Mouse (Mus musculus): ENCODE results near the gene Eno1. TPM values are rescaled to one million over a fixed set of nuclear protein-coding genes. Genes with fewer than 3 reads are reported as not detected.
"Not testable (repeated sequence)": the region's sequence is repeated elsewhere in the genome, so short reads cannot be mapped to it uniquely, and the experiment has no call there.

Eno1 gene
- polyA plus RNA-seq, 1 experiment = 636 TPM

- 65% methylated on average over 21 of the region's 21 CpGs for WGBS
- DNase-seq = no peak
- Histone ChIP-seq H3K4me1 (ENCODE audit: control insufficient read depth, insufficient read depth, low read length) (peaks cover 5% of the 10 kb centered on the region; the same call in 1 of the 2 replicates), H3K36me3 (ENCODE audit: control insufficient read depth, insufficient read depth, low read length) (no peaks in the 10 kb centered on the region), H3K27ac (ENCODE audit: insufficient read depth, low read depth, low read length) (no peak overlapping the region), H3K4me3 (ENCODE audit: insufficient read depth, low read depth, low read length) (no peak overlapping the region), H3K27me3 (replicated peaks; ENCODE audit: control insufficient read depth, insufficient read depth, low read length) (no peaks in the 10 kb centered on the region)
- no peak for TF ChIP-seq CTCF (conservative IDR thresholded peaks at IDR 0.05; ENCODE audit: insufficient read depth, insufficient read length, low read depth, low read length)
- no peak for TF ChIP-seq POLR2A (IDR thresholded peaks at IDR 0.05; ENCODE audit: low read depth, low read length)
These were observed 30.2 kb downstream of the Eno1 start for GRCm38 (mm10) chr4:150266655-150267223.

- 84% methylated on average over 33 of the region's 33 CpGs for WGBS
- H3K4me1 ChIP-seq (ENCODE audit: control insufficient read depth, insufficient read depth, low read length) = peaks cover 16% of the 10 kb centered on the region; the same call in 1 of the 2 replicates
- DNase-seq = no peak
- H3K4me3 ChIP-seq (ENCODE audit: insufficient read depth, low read depth, low read length) = no peak overlapping the region
- H3K36me3 ChIP-seq (ENCODE audit: control insufficient read depth, insufficient read depth, low read length) = no peaks in the 10 kb centered on the region
- no peak overlapping the region; the same call in 1 of the 2 replicates for H3K27ac ChIP-seq (ENCODE audit: insufficient read depth, low read depth, low read length)
- H3K27me3 ChIP-seq (replicated peaks; ENCODE audit: control insufficient read depth, insufficient read depth, low read length) = no peaks in the 10 kb centered on the region
- TF ChIP-seq CTCF (conservative IDR thresholded peaks at IDR 0.05; ENCODE audit: insufficient read depth, insufficient read length, low read depth, low read length) (no peak), POLR2A (IDR thresholded peaks at IDR 0.05; ENCODE audit: low read depth, low read length) (no peak)
These were observed 32.4 kb downstream of the Eno1 start for GRCm38 (mm10) chr4:150268674-150269653.

- TF ChIP-seq POLR2A (IDR thresholded peaks at IDR 0.05; ENCODE audit: low read depth, low read length) = no peak
- no peak for TF ChIP-seq CTCF (conservative IDR thresholded peaks at IDR 0.05; ENCODE audit: insufficient read depth, insufficient read length, low read depth, low read length)
- H3K4me3 ChIP-seq (ENCODE audit: insufficient read depth, low read depth, low read length) = peak overlapping the region; percentile 5; the same call in 1 of the 2 replicates
- H3K4me1 ChIP-seq (ENCODE audit: control insufficient read depth, insufficient read depth, low read length) = peaks cover 19% of the 10 kb centered on the region; the same call in 1 of the 2 replicates
- H3K27me3 ChIP-seq (replicated peaks; ENCODE audit: control insufficient read depth, insufficient read depth, low read length) = no peaks in the 10 kb centered on the region
- peak overlapping the region; percentile 45; the same call in 1 of the 2 replicates for H3K27ac ChIP-seq (ENCODE audit: insufficient read depth, low read depth, low read length)
- no peaks in the 10 kb centered on the region for H3K36me3 ChIP-seq (ENCODE audit: control insufficient read depth, insufficient read depth, low read length)
- DNase-seq = no peak
- 23% methylated on average over 7 of the region's 7 CpGs for WGBS
These were observed 33.2 kb downstream of the Eno1 start for GRCm38 (mm10) chr4:150269679-150270078.

- H3K36me3 ChIP-seq (ENCODE audit: control insufficient read depth, insufficient read depth, low read length); DNase-seq; H3K27ac ChIP-seq (ENCODE audit: insufficient read depth, low read depth, low read length); H3K4me3 ChIP-seq (ENCODE audit: insufficient read depth, low read depth, low read length); H3K27me3 ChIP-seq (replicated peaks; ENCODE audit: control insufficient read depth, insufficient read depth, low read length): not testable (repeated sequence)
- H3K4me1 ChIP-seq (ENCODE audit: control insufficient read depth, insufficient read depth, low read length) = peaks cover 19% of the 10 kb centered on the region; the same call in 1 of the 2 replicates
- 64% methylated on average over 4 of the region's 4 CpGs for WGBS
These were observed 34.2 kb downstream of the Eno1 start for GRCm38 (mm10) chr4:150270718-150271117.

- Histone ChIP-seq H3K36me3 (ENCODE audit: control insufficient read depth, insufficient read depth, low read length) (no peaks in the 10 kb centered on the region), H3K4me1 (ENCODE audit: control insufficient read depth, insufficient read depth, low read length) (peaks cover 19% of the 10 kb centered on the region; the same call in 1 of the 2 replicates), H3K4me3 (ENCODE audit: insufficient read depth, low read depth, low read length) (no peak overlapping the region), H3K27me3 (replicated peaks; ENCODE audit: control insufficient read depth, insufficient read depth, low read length) (no peaks in the 10 kb centered on the region), H3K27ac (ENCODE audit: insufficient read depth, low read depth, low read length) (peak overlapping the region; percentile 85)
- TF ChIP-seq CTCF (conservative IDR thresholded peaks at IDR 0.05; ENCODE audit: insufficient read depth, insufficient read length, low read depth, low read length) (no peak), POLR2A (IDR thresholded peaks at IDR 0.05; ENCODE audit: low read depth, low read length) (no peak)
- DNase-seq = peak; percentile 95
- 5% methylated on average over 9 of the region's 9 CpGs for WGBS
These were observed 36.2 kb downstream of the Eno1 start for GRCm38 (mm10) chr4:150272725-150273124.

GRCm38 (mm10) chr4:150275531-150275930, 39.0 kb downstream of the Eno1 start:
- H3K27me3 ChIP-seq (replicated peaks; ENCODE audit: control insufficient read depth, insufficient read depth, low read length) = no peaks in the 10 kb centered on the region
- no peak overlapping the region for H3K27ac ChIP-seq (ENCODE audit: insufficient read depth, low read depth, low read length)
- no peaks in the 10 kb centered on the region for H3K36me3 ChIP-seq (ENCODE audit: control insufficient read depth, insufficient read depth, low read length)
- H3K4me1 ChIP-seq (ENCODE audit: control insufficient read depth, insufficient read depth, low read length) = peaks cover 14% of the 10 kb centered on the region; the same call in 1 of the 2 replicates
- H3K4me3 ChIP-seq (ENCODE audit: insufficient read depth, low read depth, low read length) = no peak overlapping the region
- WGBS = 93% methylated on average over 5 of the region's 5 CpGs
- TF ChIP-seq POLR2A (IDR thresholded peaks at IDR 0.05; ENCODE audit: low read depth, low read length) (no peak), CTCF (conservative IDR thresholded peaks at IDR 0.05; ENCODE audit: insufficient read depth, insufficient read length, low read depth, low read length) (no peak)
- DNase-seq = no peak

GRCm38 (mm10) chr4:150279336-150279735, 42.8 kb downstream of the Eno1 start:
- 74% methylated on average over 7 of the region's 7 CpGs for WGBS
- not testable (repeated sequence) for H3K27ac ChIP-seq (ENCODE audit: insufficient read depth, low read depth, low read length)

More at GRCm38 (mm10) chr4:150279336-150279735, 42.8 kb downstream of the Eno1 start:
- H3K4me3 ChIP-seq (ENCODE audit: insufficient read depth, low read depth, low read length); H3K36me3 ChIP-seq (ENCODE audit: control insufficient read depth, insufficient read depth, low read length); DNase-seq; H3K27me3 ChIP-seq (replicated peaks; ENCODE audit: control insufficient read depth, insufficient read depth, low read length): not testable (repeated sequence)
- peaks cover 12% of the 10 kb centered on the region for H3K4me1 ChIP-seq (ENCODE audit: control insufficient read depth, insufficient read depth, low read length)
